Mouse (Mus musculus) G1E-ER4 (cell line): ENCODE results near the gene Plscr1. TPM values are rescaled to one million over a fixed set of nuclear protein-coding genes. Genes with fewer than 3 reads are reported as not detected.

ENCODE experiments used
- GATA1 ChIP-seq: IDR thresholded peaks from one replicate; pipeline ENCODE4 v1.8.0; 2012; ENCODE audit warnings: low read length, inconsistent platforms
- polyA plus RNA-seq: library from polyadenylated mRNA; stranded (reverse); fragments of >175 nt; gene quantifications from 2 replicates; pipeline ENCODE4 v1.2.3, GENCODE M21; 2012

Gene Plscr1
- polyA plus RNA-seq, 1 experiment = 153 TPM

- no peak for TF ChIP-seq GATA1
Observed at GRCm38 (mm10) chr9:92275486-92276207, 26.1 kb downstream of the Plscr1 start, which contains the start of gene Plscr2. Plscr2 (plus strand) TSS chr9:92275602.

- peak; percentile 28 for TF ChIP-seq GATA1
Observed at GRCm38 (mm10) chr9:92276360-92276759, 26.8 kb downstream of the Plscr1 start.

GRCm38 (mm10) chr9:92280048-92280447, 30.5 kb downstream of the Plscr1 start:
- TF ChIP-seq GATA1 = peak; percentile 38

GRCm38 (mm10) chr9:92282563-92283171, 33.1 kb downstream of the Plscr1 start:
- no peak for TF ChIP-seq GATA1

GRCm38 (mm10) chr9:92289675-92290074, 40.1 kb downstream of the Plscr1 start:
- TF ChIP-seq GATA1 = peak; percentile 70

- no peak for TF ChIP-seq GATA1
Observed at GRCm38 (mm10) chr9:92292169-92292568, 42.6 kb downstream of the Plscr1 start.

GRCm38 (mm10) chr9:92292922-92293321, 43.4 kb downstream of the Plscr1 start:
- no peak for TF ChIP-seq GATA1

- no peak for TF ChIP-seq GATA1
Observed at GRCm38 (mm10) chr9:92293560-92294548, 44.3 kb downstream of the Plscr1 start.

- no peak for TF ChIP-seq GATA1
Observed at GRCm38 (mm10) chr9:92298288-92298687, 48.7 kb downstream of the Plscr1 start.

GRCm38 (mm10) chr9:92301213-92301612, 51.7 kb downstream of the Plscr1 start:
- TF ChIP-seq GATA1 = no peak

- no peak for TF ChIP-seq GATA1
Observed at GRCm38 (mm10) chr9:92305075-92305474, 55.5 kb downstream of the Plscr1 start.

GRCm38 (mm10) chr9:92305620-92306220, 56.2 kb downstream of the Plscr1 start:
- TF ChIP-seq GATA1 = no peak

- TF ChIP-seq GATA1 = no peak
Observed at GRCm38 (mm10) chr9:92309077-92309476, 59.5 kb downstream of the Plscr1 start, which contains the start of gene 1700057G04Rik. 1700057G04Rik (plus strand) TSS chr9:92309377.

GRCm38 (mm10) chr9:92316791-92317190, 67.2 kb downstream of the Plscr1 start:
- TF ChIP-seq GATA1 = no peak

Other genes starting within 250 kb of the Plscr1 start
- not detected in 2 replicates for gene Plscr5, start 56.8 kb upstream of the Plscr1 start, polyA plus RNA-seq
- 0.10 TPM in 1 of 2 replicates, not detected in the other for gene Plscr2, start 25.9 kb downstream of the Plscr1 start, polyA plus RNA-seq
- gene 1700057G04Rik, start 59.6 kb downstream of the Plscr1 start, polyA plus RNA-seq = not detected in 2 replicates
- gene Plscr4, start 207.6 kb downstream of the Plscr1 start, polyA plus RNA-seq = not detected in 2 replicates